Mouse (Mus musculus): ENCODE results near the gene Slc7a12. TPM values are rescaled to one million over a fixed set of nuclear protein-coding genes. Genes with fewer than 3 reads are reported as not detected.

Slc7a12 gene
- total RNA-seq (2017) = not detected in 3 replicates

DNA sequence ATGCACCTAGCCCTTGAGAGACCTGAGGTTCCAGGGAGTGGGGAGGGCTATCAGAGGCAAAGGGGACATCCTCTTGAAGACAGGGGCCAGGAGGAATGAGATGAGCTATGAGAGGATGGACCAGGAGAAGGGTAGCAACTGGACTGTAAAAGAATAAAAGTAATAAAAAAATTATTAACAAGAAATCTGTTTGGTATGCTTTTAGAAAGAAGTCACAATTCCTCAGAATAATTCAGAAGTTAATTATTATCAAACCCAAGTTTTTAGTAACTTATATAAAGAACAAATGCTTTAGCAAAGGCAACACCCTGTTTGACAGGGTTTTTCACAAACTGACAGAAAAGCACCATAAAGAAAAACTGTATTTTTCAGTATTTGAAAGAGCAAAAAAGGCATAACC lies at the start of gene Slc7a12:
Slc7a12 (plus strand) TSS at position 301 of the 400 bp plus-strand sequence.
- ATAC-seq (replicated peaks; ENCODE audit: insufficient number of reproducible peaks, low FRiP score, low TSS enrichment, poor library complexity, severe bottlenecking) = no peak

DNA sequence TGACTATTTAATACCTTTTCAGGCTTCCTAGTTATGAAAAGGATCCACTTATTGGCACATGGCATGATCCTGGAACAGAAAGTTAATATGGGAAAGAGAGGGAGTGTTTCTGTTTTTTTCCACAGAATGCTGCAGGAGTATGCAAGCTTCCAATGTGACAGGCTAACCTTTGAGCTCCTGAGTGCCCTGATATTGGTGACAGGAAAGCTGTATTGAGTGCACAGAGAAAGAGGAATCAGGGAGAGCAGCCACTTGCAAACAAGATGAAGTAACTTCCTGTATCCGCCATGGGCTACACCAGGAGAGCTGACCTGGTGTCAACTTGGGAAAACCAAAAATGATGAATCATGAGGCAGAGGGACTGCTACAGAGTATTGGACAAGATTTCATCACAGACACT lies 48.1 kb upstream of the Slc7a12 start:
- ATAC-seq (replicated peaks; ENCODE audit: insufficient number of reproducible peaks, low FRiP score, low TSS enrichment, poor library complexity, severe bottlenecking) = no peak

DNA sequence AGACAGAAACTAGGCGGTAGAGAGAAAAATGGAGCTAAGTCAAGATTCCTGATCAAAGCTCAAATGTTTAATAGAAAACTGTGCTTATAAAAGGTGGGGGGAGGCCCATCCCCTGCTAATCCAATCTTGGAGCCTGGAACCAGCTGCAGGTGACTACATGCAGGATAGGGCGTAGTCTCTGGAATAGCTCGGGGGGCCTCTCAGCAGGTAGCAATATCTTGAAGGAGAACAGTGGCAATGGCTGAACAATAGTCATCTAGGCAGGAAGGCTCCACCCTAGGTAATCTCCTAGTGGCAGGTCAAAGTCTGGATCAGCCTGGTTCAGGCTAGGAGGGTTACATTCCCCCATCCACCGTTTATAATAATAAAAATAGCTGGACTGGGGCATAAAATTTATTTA lies 34.5 kb upstream of the Slc7a12 start:
- ATAC-seq (replicated peaks; ENCODE audit: insufficient number of reproducible peaks, low FRiP score, low TSS enrichment, poor library complexity, severe bottlenecking) = no peak

DNA sequence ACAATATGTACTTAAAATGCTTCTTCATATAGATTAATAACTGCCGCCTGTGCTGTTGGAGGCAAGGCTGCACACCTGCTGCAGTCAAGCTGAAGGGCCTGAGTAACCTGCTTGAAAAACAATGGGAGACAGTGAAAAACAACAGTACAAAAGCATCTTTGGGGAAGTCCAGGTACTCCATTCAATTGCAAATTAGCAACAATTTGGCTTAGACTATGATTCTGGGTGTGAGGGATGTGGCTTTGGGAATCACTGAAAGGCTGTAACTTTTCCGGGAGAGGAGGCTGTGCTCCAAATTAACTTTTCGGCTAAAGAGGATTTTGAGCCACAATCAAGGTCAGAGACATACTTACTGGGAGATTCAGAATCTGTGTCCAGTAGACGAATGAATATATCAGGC lies 33.8 kb upstream of the Slc7a12 start:
- no peak for ATAC-seq (replicated peaks; ENCODE audit: insufficient number of reproducible peaks, low FRiP score, low TSS enrichment, poor library complexity, severe bottlenecking)

Other genes starting within 250 kb of the Slc7a12 start
- gene 1810022K09Rik, start 130.6 kb downstream of the Slc7a12 start, total RNA-seq (2017) = 293 to 372 TPM (median 334 TPM) in 3 replicates
- gene Car13, start 161.0 kb downstream of the Slc7a12 start, total RNA-seq (2017) = 0.53 to 1.4 TPM in 2 of 3 replicates, not detected in the other

Measured in monocyte, adult 5-6 weeks (primary cell).